Mouse (Mus musculus): ENCODE measurements at regions not wholly inside any gene's neighbourhood (a gene's known extent, or its start where the extent isn't known, plus 50 kb on each side); places are given as distances from the start of the nearest gene placed in this dataset.

- DNase-seq (ENCODE audit: low spot score) (peak; percentile 23), ATAC-seq (ENCODE audit: low FRiP score, low TSS enrichment) (peak; percentile 55)
- TF ChIP-seq CTCF (IDR thresholded peaks at IDR 0.05; ENCODE audit: low read depth) (no peak), EP300 (optimal IDR thresholded peaks at IDR 0.05) (no peak)
- no peaks in the 10 kb centered on the region for H3K9me3 ChIP-seq (ENCODE audit: control insufficient read depth, low read length)
- H3K9ac ChIP-seq (ENCODE audit: low read length), result no peak overlapping the region
- no peaks in the 10 kb centered on the region for H3K36me3 ChIP-seq (ENCODE audit: control insufficient read depth, insufficient read depth, low read length)
- H3K4me3 ChIP-seq (ENCODE audit: low read depth, low read length), result no peak overlapping the region
- no peak overlapping the region for H3K27ac ChIP-seq (replicated peaks)
- 0 out of 2 replicates have a peak overlapping the region, but pooled peaks have one; percentile 11 for H3K4me2 ChIP-seq (replicated peaks; ENCODE audit: low read depth)
- no peaks in the 10 kb centered on the region for H3K27me3 ChIP-seq (ENCODE audit: control insufficient read depth, insufficient read depth, low read length)
- WGBS, result 22% methylated on average over 10 of the region's 10 CpGs
- H3K4me1 ChIP-seq (replicated peaks; ENCODE audit: control insufficient read depth, insufficient read depth), result 0 out of 2 replicates have a peak, but pooled peaks cover 4% of the 10 kb centered on the region
These were observed 84.4 kb upstream of the Tgfbr2 start for GRCm38 (mm10) chr9:116259569-116259968.

GRCm38 (mm10) chr9:116253546-116253945, 78.4 kb upstream of the Tgfbr2 start:
- H3K9ac ChIP-seq (ENCODE audit: low read length), result no peak overlapping the region
- peak; percentile 36 for ATAC-seq (ENCODE audit: low FRiP score, low TSS enrichment)
- peak overlapping the region; percentile 40; the same call in 1 of the 2 replicates for H3K27ac ChIP-seq (replicated peaks)

DNA sequence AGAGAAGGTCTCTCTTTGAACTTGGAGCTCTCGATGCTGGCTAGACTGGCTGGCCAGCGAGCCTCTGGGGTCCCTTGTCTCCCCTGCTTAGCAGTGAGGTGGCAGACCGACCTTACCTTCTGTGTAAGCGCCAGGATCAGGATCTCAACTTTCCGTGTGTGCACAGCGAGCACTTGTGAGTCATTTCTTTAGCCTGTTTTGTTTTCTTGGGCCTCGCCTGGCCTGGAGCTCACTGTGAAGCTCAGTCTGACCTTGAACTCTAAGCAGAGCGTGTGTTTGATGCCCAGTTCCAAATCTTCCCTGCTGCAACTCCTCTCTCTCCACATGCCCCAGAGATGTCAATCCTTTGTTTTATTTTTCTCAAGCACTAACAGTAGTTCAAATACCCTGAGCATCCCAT, 77.6 kb upstream of the Tgfbr2 start:
- no peak overlapping the region for H3K4me3 ChIP-seq (ENCODE audit: low read depth, low read length)
- 0 out of 2 replicates have a peak overlapping the region, but pooled peaks have one; percentile 49 for H3K27ac ChIP-seq (replicated peaks)
- 57% methylated on average over 8 of the region's 8 CpGs for WGBS
- DNase-seq (ENCODE audit: low spot score) (peak; percentile 47), ATAC-seq (ENCODE audit: low FRiP score, low TSS enrichment) (peak; percentile 71)
- no peaks in the 10 kb centered on the region for H3K36me3 ChIP-seq (ENCODE audit: control insufficient read depth, insufficient read depth, low read length)
- TF ChIP-seq EP300 (optimal IDR thresholded peaks at IDR 0.05) (no peak), CTCF (IDR thresholded peaks at IDR 0.05; ENCODE audit: low read depth) (no peak)
- no peaks in the 10 kb centered on the region for H3K27me3 ChIP-seq (ENCODE audit: control insufficient read depth, insufficient read depth, low read length)
- no peak overlapping the region for H3K4me2 ChIP-seq (replicated peaks; ENCODE audit: low read depth)
- no peaks in the 10 kb centered on the region for H3K4me1 ChIP-seq (replicated peaks; ENCODE audit: control insufficient read depth, insufficient read depth)
- H3K9me3 ChIP-seq (ENCODE audit: control insufficient read depth, low read length), result no peaks in the 10 kb centered on the region
- H3K9ac ChIP-seq (ENCODE audit: low read length), result no peak overlapping the region

More at GRCm38 (mm10) chr9:116253546-116253945, 78.4 kb upstream of the Tgfbr2 start:
- no peaks in the 10 kb centered on the region for H3K9me3 ChIP-seq (ENCODE audit: control insufficient read depth, low read length)
- no peaks in the 10 kb centered on the region for H3K36me3 ChIP-seq (ENCODE audit: control insufficient read depth, insufficient read depth, low read length)
- H3K27me3 ChIP-seq (ENCODE audit: control insufficient read depth, insufficient read depth, low read length), result no peaks in the 10 kb centered on the region
- 60% methylated on average over 15 of the region's 15 CpGs for WGBS
- TF ChIP-seq EP300 (optimal IDR thresholded peaks at IDR 0.05), result no peak
- no peak for TF ChIP-seq CTCF (IDR thresholded peaks at IDR 0.05; ENCODE audit: low read depth)
- H3K4me2 ChIP-seq (replicated peaks; ENCODE audit: low read depth), result no peak overlapping the region
- H3K4me3 ChIP-seq (ENCODE audit: low read depth, low read length), result no peak overlapping the region
- no peaks in the 10 kb centered on the region for H3K4me1 ChIP-seq (replicated peaks; ENCODE audit: control insufficient read depth, insufficient read depth)
- DNase-seq (ENCODE audit: low spot score), result peak; percentile 27

DNA sequence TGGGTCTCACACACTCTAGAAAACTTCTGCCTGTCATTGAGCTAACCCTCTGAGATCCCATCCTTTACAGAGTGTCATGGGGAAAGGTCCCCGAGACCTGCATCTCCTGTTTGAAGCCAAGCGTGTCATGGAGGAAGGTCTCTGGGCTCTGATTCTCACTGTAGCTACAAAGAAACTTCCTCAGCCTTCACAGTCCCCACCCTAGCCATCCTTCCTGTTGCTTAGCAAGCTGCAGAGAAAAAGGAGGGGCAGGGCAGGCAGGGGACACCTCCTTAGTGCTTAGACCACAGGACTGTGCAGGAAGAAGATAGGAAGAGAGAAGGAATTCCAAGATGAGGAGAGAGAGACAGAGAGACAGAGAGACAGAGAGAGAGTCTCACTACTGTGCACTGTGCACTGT, 74.6 kb upstream of the Tgfbr2 start:
- WGBS, result 79% methylated on average over 2 of the region's 2 CpGs
- H3K27me3 ChIP-seq (ENCODE audit: control insufficient read depth, insufficient read depth, low read length), result no peaks in the 10 kb centered on the region
- no peaks in the 10 kb centered on the region for H3K36me3 ChIP-seq (ENCODE audit: control insufficient read depth, insufficient read depth, low read length)
- H3K9me3 ChIP-seq (ENCODE audit: control insufficient read depth, low read length), result no peaks in the 10 kb centered on the region
- no peak overlapping the region for H3K4me2 ChIP-seq (replicated peaks; ENCODE audit: low read depth)
- H3K27ac ChIP-seq (replicated peaks), result no peak overlapping the region
- no peak for DNase-seq (ENCODE audit: low spot score)
- ATAC-seq (ENCODE audit: low FRiP score, low TSS enrichment), result no peak
- no peak for TF ChIP-seq CTCF (IDR thresholded peaks at IDR 0.05; ENCODE audit: low read depth)
- TF ChIP-seq EP300 (optimal IDR thresholded peaks at IDR 0.05), result no peak
- no peaks in the 10 kb centered on the region for H3K4me1 ChIP-seq (replicated peaks; ENCODE audit: control insufficient read depth, insufficient read depth)
- H3K9ac ChIP-seq (ENCODE audit: low read length), result no peak overlapping the region
- no peak overlapping the region for H3K4me3 ChIP-seq (ENCODE audit: low read depth, low read length)

GRCm38 (mm10) chr9:116245136-116245535, 70.0 kb upstream of the Tgfbr2 start:
- no peak overlapping the region for H3K9ac ChIP-seq (ENCODE audit: low read length)
- DNase-seq (ENCODE audit: low spot score) (peak; percentile 45), ATAC-seq (ENCODE audit: low FRiP score, low TSS enrichment) (peak; percentile 72)
- H3K4me1 ChIP-seq (replicated peaks; ENCODE audit: control insufficient read depth, insufficient read depth), result 0 out of 2 replicates have a peak, but pooled peaks cover 3% of the 10 kb centered on the region
- H3K4me2 ChIP-seq (replicated peaks; ENCODE audit: low read depth), result no peak overlapping the region
- no peak overlapping the region for H3K27ac ChIP-seq (replicated peaks)
- no peaks in the 10 kb centered on the region for H3K27me3 ChIP-seq (ENCODE audit: control insufficient read depth, insufficient read depth, low read length)
- H3K4me3 ChIP-seq (ENCODE audit: low read depth, low read length), result no peak overlapping the region
- WGBS, result 65% methylated on average over 5 of the region's 5 CpGs
- no peaks in the 10 kb centered on the region for H3K36me3 ChIP-seq (ENCODE audit: control insufficient read depth, insufficient read depth, low read length)
- no peaks in the 10 kb centered on the region for H3K9me3 ChIP-seq (ENCODE audit: control insufficient read depth, low read length)
- TF ChIP-seq EP300 (optimal IDR thresholded peaks at IDR 0.05) (no peak), CTCF (IDR thresholded peaks at IDR 0.05; ENCODE audit: low read depth) (no peak)

DNA sequence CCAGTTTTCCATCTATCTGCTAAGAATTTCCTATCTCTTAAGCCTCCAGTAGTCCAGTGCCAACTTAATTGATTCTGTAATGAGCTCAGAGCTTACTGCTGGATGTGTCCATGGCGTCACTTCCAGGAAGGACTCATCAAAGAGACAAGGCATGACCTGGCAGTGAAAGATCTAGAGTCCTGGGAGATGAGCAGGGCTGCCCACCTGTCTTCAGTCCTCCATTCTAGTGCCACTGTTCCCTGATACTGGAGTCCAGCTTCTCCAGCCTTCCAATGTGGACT, 69.4 kb upstream of the Tgfbr2 start:
- no peak overlapping the region for H3K4me3 ChIP-seq (ENCODE audit: low read depth, low read length)
- H3K4me1 ChIP-seq (replicated peaks; ENCODE audit: control insufficient read depth, insufficient read depth), result 0 out of 2 replicates have a peak, but pooled peaks cover 3% of the 10 kb centered on the region
- no peak overlapping the region for H3K4me2 ChIP-seq (replicated peaks; ENCODE audit: low read depth)
- H3K27me3 ChIP-seq (ENCODE audit: control insufficient read depth, insufficient read depth, low read length), result no peaks in the 10 kb centered on the region
- ATAC-seq (ENCODE audit: low FRiP score, low TSS enrichment), result no peak
- TF ChIP-seq CTCF (IDR thresholded peaks at IDR 0.05; ENCODE audit: low read depth), result no peak
- no peak for TF ChIP-seq EP300 (optimal IDR thresholded peaks at IDR 0.05)
- no peaks in the 10 kb centered on the region for H3K9me3 ChIP-seq (ENCODE audit: control insufficient read depth, low read length)
- H3K27ac ChIP-seq (replicated peaks), result no peak overlapping the region
- no peak for DNase-seq (ENCODE audit: low spot score)
- 83% methylated on average over 1 of the region's 1 CpGs for WGBS
- no peak overlapping the region for H3K9ac ChIP-seq (ENCODE audit: low read length)
- H3K36me3 ChIP-seq (ENCODE audit: control insufficient read depth, insufficient read depth, low read length), result no peaks in the 10 kb centered on the region
